Mouse (Mus musculus) c-Kit-negative CD71-positive TER-119-positive erythroid progenitor cells, embryonic 14.5 days (primary cell): Measurements from ENCODE around the gene Ube3b.

Experiments
- DNase-seq: peaks from one replicate; pipeline ENCODE4 v3.0.0-alpha.2; 2013; ENCODE audit warnings: low read depth, low spot score

Ube3b gene

DNA sequence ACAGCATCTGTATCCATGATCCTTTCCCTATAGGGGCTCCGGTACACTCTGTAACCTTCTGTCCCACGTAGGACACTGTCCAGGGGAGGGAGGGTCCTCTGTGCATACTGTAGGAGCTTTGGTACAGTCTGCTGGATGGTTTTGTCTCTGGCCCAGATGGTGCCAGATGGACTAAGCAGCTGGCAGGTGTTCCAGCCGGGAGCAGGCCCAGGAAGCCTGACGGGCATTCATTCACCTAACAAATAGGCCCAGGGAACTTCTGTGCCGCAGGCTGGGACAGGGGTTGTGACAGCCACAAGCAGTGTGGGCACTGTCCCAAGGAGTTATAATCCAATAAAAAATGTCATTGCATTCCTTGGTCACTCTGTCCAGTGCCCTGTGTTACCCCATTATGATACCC lies 43.6 kb downstream of the Ube3b start:
- no peak for DNase-seq

DNA sequence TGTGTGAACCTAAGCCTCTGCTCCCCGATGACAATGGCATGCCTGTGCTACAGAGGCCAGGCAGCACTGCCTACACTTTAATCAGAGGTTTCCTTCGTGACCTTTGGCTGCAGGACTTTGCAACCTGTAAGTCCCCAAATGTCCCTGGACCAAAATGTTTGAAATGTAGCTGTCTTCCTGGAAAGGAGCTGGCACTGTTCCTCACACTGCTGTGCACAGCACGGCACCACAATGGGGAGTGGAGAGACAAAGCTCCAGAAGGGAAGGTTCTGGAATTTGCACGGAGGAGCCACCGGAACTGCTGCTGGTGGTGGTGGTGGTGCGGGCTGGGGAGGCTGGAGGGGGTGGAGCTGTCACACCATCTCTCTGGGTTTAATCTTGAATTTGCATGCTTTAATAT lies 46.3 kb downstream of the Ube3b start:
- no peak for DNase-seq

DNA sequence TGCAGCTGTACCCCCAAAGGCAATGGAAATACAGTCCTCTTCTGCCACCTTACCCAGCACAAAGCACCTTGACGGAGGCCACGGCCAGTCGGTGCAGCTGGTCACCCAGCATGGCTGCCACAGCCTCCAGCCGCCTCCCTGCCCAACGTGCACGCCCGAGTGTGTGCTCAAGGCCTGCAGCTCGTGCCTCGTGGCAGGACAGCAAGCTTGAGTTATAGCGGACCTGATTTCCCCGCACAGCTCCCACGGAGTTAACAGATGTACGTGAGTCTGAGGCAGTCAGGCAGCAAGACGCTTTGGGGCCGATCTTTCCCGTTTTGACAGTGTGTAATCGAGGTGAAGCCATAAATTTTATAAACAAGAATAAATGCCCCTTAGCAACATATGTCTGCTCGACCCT lies 48.2 kb downstream of the Ube3b start:
- no peak for DNase-seq

DNA sequence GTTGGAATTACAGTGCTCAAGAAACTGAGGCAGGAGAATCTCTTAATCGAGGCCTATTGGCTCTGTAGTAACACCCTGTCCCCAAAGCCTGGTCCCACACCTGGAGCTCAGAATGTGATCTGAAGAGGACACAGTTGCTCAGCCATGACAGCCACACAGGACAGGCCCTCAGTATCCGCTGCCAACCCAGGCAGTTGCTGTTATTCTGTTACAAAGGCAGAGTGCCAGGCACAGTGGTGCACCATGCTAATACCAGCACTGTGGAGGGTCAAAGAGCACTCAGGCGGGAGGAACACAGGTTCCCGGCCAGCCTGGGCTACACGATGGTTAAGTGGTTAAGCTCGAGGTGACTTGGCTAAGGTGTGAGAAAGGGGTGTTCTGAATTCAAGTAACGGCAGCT lies 49.4 kb downstream of the Ube3b start:
- no peak for DNase-seq

DNA sequence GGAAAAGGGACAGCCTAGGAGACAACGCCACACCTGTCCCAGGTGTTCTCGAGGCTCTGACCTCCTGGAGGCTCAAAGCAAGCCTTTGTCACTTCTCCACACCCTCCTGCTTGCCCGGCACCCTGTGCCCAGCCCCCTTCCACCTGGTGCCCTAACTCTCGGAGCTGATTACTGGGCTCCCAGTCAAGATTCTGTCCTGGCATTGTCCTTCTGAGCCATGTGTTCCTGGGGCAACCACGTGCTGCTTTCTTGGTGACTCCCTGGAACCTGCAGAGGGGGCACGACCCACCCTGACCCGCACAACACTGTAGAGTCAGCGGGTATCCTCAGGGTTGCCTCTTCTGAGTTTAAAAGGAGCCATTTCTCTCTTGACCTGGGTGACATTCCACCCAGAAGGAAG lies 54.0 kb downstream of the Ube3b start:
- DNase-seq, result no peak

DNA sequence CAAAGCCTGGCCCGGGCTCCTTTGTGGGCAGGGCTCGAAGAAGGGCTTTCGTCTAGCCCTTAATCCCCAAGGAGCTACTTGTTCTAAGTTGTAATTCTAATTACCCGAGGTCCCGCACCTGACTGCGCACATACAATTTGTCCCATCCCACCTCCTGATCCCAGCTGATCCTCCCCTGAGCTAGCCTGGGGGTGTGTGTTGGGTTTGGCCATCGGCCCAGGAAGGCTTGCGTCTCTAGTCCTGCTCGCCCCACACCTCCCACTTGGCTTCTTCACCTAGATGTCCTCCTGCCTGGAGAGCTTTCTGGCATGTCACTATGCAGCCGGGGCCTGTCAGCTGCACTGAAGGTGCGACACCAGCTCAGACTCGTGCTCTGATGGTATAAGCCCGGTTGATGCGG lies 55.2 kb downstream of the Ube3b start:
- DNase-seq, result no peak

DNA sequence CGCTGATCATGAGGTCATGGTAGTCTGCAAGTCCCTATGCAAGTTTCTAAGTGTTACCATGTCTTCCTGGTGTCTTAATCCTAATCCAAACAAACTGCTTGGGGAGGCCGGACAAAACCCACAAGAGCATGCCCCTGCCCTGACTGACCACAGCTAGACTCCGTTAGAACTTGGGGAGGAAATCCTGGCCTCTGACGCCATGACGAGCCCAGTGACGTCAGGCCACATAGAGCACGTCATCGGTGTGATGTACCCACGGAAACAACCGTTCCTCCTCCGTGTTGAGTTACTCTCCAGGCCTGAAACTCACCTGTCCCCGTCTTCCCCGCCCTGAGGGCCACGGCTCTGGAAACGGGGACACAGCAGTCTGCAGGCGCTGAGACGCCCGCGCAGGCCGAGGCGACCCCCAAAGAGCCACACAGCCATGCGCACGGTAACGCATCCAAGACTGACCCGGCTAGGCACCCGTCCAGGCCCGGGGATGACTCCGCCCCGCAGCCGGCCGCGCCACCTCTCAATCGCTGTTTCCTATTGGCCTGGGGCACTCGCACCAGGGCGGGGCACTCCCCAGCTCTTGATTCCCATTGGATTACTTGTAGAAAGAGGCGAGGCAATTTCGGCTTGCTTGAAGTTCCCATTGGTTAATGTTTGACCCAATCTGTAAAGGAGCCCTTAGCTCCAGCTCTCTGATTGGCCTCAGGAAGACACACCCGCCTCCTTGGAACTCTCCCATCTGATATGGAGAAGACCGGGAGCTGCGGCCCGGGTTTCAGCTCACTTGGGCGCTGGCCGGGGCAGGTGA lies 63.4 kb downstream of the Ube3b start, which contains the start of the genes Mmab and Mvk:
Gene Mmab, minus strand, starts transcription at position 495 of the 802 bp plus-strand sequence.
Gene Mvk, plus strand, starts transcription at position 704 of the 802 bp plus-strand sequence.
- peak; percentile 93 for DNase-seq

DNA sequence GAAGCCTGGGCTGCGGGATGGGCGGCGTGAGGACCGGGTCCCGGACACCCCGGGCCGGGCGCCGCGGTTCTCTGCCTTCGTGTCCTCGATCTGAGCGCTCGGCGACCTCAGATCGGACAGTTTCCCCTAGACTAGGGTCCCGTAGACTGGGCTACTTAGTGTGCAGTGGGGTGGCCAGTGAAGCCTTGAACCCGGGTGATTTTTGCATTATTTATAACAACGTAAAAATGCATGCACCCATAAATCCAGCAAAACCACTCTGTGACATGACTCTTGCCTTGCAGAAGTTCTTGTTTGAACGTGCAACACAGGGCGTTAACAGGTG lies 63.9 kb downstream of the Ube3b start:
- no peak for DNase-seq

DNA sequence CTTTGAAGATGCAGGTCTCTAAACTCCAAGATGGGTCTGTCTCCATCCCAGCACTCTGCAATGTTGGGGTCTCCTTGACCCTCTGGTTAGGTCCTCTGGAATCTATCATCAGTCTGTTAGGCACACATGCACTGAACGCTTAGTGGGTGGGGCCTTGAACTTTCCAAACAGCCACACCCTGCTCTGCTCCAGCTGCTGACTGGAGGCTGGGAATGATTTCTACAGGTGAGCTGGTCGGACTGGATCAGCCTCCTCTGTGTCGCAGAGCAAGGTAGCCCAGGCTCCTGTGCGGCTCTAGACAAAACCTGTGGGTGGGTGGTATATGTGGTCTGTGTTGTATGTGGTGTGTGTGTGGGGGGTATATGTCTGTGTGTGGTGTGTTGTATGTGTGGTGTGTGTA lies 68.6 kb downstream of the Ube3b start:
- DNase-seq, result no peak

DNA sequence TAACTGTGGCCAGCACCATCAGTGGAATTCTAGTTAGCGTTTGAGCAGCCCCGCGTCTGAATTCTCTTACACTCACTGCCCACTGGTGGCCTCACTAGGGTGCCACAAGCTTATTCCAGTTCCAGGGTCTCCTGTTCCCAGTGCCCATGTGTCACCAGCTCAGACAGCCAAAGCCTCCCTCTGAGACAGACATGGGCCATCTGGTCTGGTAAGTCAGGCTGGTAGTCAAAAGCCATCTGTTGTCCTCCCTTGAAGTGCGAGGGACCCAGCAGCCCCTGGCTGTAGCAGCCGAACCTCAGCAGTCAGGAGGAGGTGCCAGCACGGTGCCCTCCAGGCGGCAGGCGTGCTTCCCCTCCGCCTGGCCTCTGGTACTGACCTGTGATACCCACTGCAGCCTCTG lies 75.9 kb downstream of the Ube3b start:
- DNase-seq, result no peak

DNA sequence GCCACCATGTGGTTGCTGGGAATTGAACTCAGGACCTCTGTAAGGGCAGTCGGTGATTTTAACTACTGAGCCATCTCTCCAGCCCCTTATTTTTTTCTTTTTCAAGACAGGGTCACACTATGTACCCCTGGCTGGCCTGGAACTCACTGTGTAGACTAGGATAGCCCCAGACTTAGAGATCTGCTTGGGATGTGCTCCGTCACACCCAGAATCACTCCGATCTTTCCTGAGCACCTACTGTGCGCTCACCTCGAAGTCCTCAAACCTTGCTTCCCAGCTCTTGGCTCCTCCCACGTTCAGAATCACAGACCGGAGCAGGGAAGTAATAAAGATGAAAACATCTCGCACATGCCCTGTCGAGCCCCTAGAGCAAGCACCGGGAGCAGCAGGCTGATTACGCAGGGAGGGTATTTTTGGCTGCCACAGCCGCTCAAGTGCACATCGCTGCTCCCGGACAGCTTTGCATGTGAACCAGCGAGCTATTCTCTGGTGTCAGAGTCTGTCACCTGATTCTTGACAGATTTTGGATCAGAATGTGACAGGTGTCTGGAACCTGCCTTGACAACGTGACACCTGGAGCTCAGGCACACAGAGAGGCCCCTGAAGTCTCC lies 76.7 kb downstream of the Ube3b start:
- DNase-seq, result no peak

DNA sequence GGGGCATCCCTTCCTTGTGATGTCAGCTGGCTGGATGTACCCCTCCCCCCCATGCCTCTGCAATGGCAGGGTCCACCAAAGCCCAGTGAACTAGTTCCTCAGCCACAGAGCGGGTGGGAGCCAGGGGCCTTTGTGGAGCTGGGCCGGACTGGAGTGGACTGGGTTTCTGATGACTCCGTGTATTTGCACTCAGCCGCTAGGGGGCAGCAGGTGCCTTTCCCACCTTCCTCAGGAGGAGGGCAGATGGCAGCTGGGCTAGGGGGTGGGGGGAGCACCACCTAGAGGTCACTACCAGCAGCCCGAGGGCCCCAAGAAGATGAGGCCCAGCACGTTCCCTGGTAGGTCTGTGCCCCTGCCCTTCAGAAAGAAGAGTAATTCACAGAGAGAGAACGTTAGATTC lies 80.8 kb downstream of the Ube3b start:
- DNase-seq, result peak; percentile 20

DNA sequence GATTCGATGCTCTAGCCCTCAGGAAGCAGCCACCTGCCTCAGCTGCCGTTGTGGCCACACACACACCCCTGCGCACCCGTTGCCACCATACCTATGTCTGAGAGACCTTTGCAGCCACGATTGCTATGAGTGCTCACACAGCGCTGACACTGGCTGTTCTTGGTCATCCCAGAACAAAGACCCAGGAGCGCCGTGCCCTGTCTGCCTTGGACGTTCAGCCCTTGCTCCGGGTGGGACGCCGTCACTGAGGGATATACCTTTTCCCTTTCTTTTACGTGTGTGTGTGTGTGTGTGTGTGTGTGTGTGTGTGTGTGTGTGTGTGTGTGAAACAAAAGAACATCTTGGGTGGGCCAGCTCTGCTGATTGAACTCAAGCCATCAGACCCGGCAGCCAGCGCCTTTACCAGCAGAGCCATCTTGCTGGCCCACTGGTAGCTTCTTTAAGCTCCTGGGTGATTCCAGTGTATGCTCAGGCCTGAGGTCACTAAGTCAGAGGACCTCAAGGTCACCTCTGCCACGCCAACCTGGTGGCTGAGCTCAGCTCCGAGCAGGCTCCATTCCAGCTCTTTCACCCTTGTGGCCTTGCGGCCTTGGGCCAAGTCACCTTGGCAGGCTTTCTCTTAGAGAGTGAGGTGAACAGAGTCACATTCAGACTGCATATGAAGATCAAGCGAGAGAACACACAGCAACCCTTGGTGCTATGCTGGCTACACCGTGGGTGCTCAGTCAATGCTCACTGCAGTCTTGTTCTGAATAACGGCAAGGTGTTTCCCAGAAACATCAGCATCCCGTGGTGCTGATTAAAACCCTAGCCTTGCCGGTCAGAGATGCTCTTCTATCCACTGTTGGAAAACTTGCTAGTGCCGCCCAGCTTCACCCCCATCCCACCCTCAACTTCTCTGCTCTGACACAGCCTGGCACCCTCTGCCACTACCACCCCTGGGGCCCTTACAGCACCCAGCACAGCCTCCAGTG lies 81.9 kb downstream of the Ube3b start:
- no peak for DNase-seq

DNA sequence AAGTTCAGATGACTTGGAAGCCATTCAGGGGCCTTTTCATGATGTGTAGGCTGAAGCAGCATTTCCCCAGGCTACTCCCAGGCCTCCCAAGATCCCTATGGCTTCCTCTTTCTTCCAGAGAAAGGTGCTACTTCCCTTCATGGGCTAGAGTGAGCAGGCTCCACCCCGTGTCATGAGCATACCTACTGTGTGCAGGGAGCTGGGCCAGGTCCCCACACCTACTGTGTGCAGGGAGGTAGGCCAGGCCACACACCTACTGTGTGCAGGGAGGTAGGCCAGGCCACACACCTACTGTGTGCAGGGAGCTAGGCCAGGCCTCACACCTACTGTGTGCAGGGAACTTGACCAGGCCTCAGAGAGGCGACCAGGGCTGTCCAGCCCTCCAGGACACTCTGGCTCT lies 84.2 kb downstream of the Ube3b start:
- DNase-seq, result no peak

DNA sequence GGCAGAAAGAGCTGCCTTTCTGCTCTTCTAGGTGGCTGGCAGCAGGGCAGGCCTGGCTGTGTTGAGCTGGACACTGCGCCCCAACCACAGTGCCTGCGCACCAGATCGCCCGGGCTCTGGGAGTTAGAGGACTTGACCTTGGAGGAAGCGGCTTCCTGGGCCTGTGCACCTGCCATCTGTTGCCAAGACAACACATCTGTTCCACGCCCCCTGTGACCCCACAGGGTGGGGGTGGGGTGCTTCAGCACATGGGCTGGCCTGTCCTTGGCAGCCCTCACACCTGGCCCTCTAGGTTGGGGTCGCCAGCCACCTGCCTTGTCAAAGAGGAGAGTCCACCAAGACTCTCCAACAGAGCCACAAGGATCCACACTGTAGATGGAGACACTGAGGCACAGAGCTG lies 85.2 kb downstream of the Ube3b start:
- DNase-seq, result no peak

DNA sequence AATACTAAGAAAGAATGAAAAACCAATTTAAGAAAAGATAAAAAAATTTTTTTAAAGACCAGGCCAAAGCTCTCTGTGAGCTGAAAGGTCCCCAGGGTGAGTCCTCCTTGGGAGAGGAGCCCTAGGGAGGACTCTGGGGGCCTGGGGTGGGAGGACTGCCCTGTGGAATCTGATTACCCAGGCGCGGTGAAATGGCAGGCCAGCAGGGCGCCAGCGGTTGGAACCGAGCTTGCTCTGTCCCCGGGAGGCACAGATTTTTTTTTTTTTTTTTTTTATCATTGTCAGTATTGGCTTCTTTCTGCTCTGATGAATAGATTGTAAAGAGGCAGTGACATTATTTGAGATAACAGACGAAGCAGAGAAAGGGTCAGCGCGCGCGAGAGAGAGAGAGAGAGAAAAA lies 86.6 kb downstream of the Ube3b start:
- no peak for DNase-seq

DNA sequence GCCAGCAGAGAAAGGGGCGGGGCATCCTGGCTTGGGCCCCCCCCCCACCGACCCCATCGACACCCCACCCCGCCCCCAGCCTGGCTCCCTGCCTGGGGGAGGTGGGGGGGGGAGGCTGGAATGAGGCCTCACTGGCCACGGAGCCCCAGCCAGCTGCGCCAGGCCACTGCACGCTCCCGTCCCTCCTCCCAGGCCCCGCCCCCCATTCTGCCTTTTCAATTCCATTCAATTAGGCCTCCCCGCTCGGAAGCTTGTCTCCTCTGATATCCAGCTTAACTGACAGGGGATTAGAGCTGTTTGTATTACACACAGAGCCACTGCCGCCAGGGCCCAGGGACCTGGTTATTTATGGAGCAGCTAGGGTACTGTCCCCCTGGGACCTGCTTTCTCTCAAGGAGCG lies 87.0 kb downstream of the Ube3b start:
- DNase-seq, result no peak

DNA sequence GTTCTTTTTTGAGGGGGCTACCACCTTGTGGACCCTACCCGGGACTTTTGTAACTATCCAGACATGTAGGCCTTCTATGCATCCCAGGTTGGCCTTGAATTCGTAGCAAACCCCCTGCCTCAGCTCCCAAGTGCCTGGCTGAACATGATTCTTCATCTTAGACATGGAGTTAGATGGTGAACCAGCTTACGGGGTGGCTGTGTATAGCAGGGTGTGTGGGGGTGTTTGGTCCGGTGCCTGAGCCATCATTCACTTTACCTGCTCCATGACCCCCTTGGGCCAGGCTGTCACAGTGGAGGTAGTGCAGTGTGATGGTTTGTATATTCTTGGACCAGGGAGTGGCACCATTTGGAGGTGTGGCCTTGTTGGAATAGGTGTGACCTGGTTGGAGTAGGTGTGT lies 87.6 kb downstream of the Ube3b start:
- DNase-seq, result no peak

DNA sequence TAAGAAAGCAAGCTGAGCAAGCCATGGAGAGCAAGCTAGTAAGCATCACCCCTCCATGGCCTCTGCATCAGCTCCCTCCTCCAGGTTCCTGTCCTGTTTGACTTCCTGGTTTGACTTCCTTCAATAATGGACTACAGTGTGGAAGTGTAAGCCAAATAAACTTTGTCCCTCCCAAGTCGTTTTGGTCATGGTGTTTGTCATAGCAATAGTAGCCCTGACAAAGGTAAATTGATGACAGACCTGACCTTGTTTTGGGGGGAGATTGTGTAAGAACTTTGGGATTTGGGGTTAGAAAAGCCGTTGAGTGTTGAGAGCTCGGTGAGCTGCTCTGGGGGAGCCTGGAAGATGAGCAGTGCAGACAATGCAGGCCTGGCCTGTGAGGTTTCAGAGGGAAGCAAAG lies 90.0 kb downstream of the Ube3b start:
- DNase-seq, result no peak
